Mouse (Mus musculus) embryonic facial prominence, embryonic 10.5 days (tissue): Measurements from ENCODE around the gene Cyb5d1. TPM values are rescaled to one million over a fixed set of nuclear protein-coding genes. Genes with fewer than 3 reads are reported as not detected.

ENCODE experiments used
- DNase-seq: peaks from one replicate; pipeline ENCODE4 v3.0.0-alpha.2; 2017; ENCODE audit warnings: low spot score
- H3K27ac ChIP-seq: fragments of 300-500 bp; sonication (generic); replicated peaks from 2 replicates; pipeline ENCODE4 v1.5.1; 2016; ENCODE audit warnings: mild to moderate bottlenecking
- H3K27me3 ChIP-seq: fragments of 300-500 bp; sonication (generic); replicated peaks from 2 replicates; pipeline ENCODE4 v1.6.1; 2016; ENCODE audit warnings: low read depth, mild to moderate bottlenecking; ENCODE audit not compliant: poor library complexity, severe bottlenecking
- H3K36me3 ChIP-seq: fragments of 300-500 bp; sonication (generic); replicated peaks from 2 replicates; pipeline ENCODE4 v1.6.1; 2016; ENCODE audit warnings: mild to moderate bottlenecking, moderate library complexity
- H3K4me1 ChIP-seq: fragments of 300-500 bp; sonication (generic); 2 replicates; pipeline ENCODE4 v1.6.1; 2016
- H3K4me3 ChIP-seq: fragments of 300-500 bp; sonication (generic); 2 replicates; pipeline ENCODE4 v1.5.1; 2016; ENCODE audit warnings: mild to moderate bottlenecking, moderate library complexity
- H3K9me3 ChIP-seq: fragments of 300-500 bp; sonication (generic); 2 replicates; pipeline ENCODE4 v1.6.1; 2016; ENCODE audit warnings: mild to moderate bottlenecking
- WGBS: fragments of 180-500 bp; shearing (Covaris S2); methylation state at CpG from one replicate; pipeline ENCODE4 v1.1.7; 2016; 5-methylcytosine and 5-hydroxymethylcytosine counted together
- polyA plus RNA-seq: library from polyadenylated mRNA; unstranded; fragments of >200 nt; fragmentation: Nextera tagmentation; extraction: Ambion mirVana; gene quantifications from 2 replicates; pipeline ENCODE4 v1.2.1, GENCODE M21; 2016

Gene Cyb5d1
- polyA plus RNA-seq, 1 experiment from 2014 or later, result 49.3 TPM

GRCm38 (mm10) chr11:69421131-69421977, 25.9 kb upstream of the Cyb5d1 start:
- H3K27me3 ChIP-seq, result peaks cover 47% of the 10 kb centered on the region
- peaks cover 55% of the 10 kb centered on the region for H3K4me1 ChIP-seq
- WGBS, result 9% methylated on average over 25 of the region's 25 CpGs
- DNase-seq, result peak; percentile 28
- H3K4me3 ChIP-seq, result peak overlapping the region; percentile 93
- H3K36me3 ChIP-seq, result no peaks in the 10 kb centered on the region
- no peaks in the 10 kb centered on the region for H3K9me3 ChIP-seq
- 0 out of 2 replicates have a peak overlapping the region, but pooled peaks have one; percentile 7 for H3K27ac ChIP-seq

- H3K36me3 ChIP-seq, result no peaks in the 10 kb centered on the region
- H3K4me3 ChIP-seq, result peak overlapping the region; percentile 93
- peaks cover 45% of the 10 kb centered on the region for H3K27me3 ChIP-seq
- H3K27ac ChIP-seq, result no peak overlapping the region
- no peak for DNase-seq
- H3K4me1 ChIP-seq, result peaks cover 61% of the 10 kb centered on the region
- H3K9me3 ChIP-seq, result no peaks in the 10 kb centered on the region
- 9% methylated on average over 10 of the region's 10 CpGs for WGBS
These were observed 25.1 kb upstream of the Cyb5d1 start for GRCm38 (mm10) chr11:69420554-69421000.

DNA sequence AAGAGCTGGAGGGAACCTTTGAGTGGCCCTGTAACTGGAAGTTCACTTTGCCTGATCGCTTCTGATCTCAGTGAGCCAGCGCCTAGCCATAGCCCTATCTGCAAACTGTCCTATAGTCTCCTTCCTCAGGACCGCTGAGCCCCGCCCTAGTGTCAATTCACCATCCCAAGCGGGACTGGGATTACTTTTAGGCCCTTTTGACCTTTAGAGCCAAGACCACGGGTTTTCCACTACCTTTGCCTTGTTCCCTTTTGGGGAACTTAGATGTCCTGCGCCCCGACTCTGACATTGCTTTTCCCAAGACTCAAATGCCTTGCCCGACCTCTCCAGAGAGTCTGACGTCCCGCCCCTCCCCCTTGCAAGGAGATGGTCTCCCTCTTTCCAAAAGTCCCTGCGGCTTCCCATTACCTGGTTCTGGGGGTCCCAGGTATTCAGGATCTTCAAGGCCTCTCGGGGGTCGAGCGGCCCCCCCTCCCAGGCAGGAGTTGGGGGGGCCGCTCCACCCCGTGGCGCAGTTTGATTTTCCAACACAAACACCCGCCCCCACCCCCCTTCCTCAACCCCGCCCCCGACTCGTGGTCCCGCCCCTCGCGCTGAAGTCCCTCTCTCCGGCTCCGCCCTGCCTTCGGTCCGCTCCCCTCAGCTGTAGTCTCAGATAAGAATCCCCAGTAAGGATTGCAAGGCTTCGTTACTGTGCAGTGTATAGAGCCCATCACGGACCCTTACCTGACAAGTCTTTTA, 24.6 kb upstream of the Cyb5d1 start:
- WGBS, result 1% methylated on average over 31 of the region's 31 CpGs
- no peaks in the 10 kb centered on the region for H3K9me3 ChIP-seq
- H3K27me3 ChIP-seq, result peaks cover 43% of the 10 kb centered on the region
- H3K36me3 ChIP-seq, result no peaks in the 10 kb centered on the region
- H3K4me1 ChIP-seq, result peaks cover 67% of the 10 kb centered on the region
- peak; percentile 76 for DNase-seq
- H3K4me3 ChIP-seq, result peak overlapping the region; percentile 93
- H3K27ac ChIP-seq, result peak overlapping the region; percentile 99

- no peaks in the 10 kb centered on the region for H3K36me3 ChIP-seq
- peaks cover 41% of the 10 kb centered on the region for H3K27me3 ChIP-seq
- H3K4me1 ChIP-seq, result peaks cover 73% of the 10 kb centered on the region
- peak overlapping the region; percentile 99 for H3K27ac ChIP-seq
- H3K4me3 ChIP-seq, result peak overlapping the region; percentile 93
- H3K9me3 ChIP-seq, result no peaks in the 10 kb centered on the region
- under 1% methylated on average over 19 of the region's 19 CpGs for WGBS
- DNase-seq, result peak; percentile 70
These were observed 24.0 kb upstream of the Cyb5d1 start for GRCm38 (mm10) chr11:69419443-69419812.

DNA sequence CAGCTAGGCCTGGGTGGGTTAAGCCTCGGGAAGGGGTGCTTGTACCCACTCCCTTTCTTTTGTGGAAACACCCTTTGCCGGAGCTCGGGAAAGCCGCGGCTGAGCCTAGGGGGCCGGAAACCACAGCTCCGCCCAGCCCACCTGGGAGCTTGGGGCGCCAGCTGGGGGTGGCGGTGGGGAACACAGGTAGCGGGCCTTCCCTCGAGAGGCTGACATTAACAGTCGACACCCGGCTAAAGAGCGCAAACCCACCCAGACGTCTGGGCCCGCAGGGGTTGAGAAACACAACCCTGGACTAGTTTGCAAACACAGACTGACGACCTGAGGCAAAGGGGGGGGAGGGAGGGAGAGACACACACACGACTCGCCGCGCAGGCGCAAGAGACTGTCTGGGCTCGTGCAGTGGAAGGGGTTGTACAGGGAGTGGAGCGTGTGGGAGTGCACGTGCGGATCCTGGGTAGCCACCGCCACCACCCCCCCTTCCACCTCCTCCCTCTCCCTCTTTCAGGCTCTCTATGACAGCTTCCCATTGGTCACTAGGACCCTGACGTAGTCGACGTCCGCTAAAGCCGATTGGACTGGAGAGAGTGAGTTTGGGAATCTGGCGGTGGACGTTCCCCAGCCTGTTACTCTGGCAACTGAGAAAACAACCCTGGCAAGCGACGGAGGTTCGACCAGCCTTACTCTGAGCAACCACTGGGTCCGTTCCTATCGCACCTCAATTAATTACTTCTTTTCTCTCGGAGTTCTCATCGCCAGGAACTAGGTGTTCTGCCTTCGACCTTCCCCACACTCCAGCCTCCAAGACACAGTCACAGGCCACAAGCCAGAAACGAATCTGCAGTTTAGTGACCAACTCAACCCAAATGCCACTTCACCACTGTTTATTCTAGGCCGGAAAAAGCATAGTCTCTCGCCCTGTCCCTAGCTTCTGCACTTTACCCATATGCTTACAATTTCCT, 23.3 kb upstream of the Cyb5d1 start:
- Histone ChIP-seq H3K27ac (peak overlapping the region; percentile 99), H3K4me1 (peaks cover 79% of the 10 kb centered on the region), H3K36me3 (peaks cover 3% of the 10 kb centered on the region), H3K27me3 (peaks cover 34% of the 10 kb centered on the region), H3K9me3 (no peaks in the 10 kb centered on the region), H3K4me3 (peak overlapping the region; percentile 93)
- peak; percentile 99 for DNase-seq
- WGBS, result under 1% methylated on average over 45 of the region's 45 CpGs

DNA sequence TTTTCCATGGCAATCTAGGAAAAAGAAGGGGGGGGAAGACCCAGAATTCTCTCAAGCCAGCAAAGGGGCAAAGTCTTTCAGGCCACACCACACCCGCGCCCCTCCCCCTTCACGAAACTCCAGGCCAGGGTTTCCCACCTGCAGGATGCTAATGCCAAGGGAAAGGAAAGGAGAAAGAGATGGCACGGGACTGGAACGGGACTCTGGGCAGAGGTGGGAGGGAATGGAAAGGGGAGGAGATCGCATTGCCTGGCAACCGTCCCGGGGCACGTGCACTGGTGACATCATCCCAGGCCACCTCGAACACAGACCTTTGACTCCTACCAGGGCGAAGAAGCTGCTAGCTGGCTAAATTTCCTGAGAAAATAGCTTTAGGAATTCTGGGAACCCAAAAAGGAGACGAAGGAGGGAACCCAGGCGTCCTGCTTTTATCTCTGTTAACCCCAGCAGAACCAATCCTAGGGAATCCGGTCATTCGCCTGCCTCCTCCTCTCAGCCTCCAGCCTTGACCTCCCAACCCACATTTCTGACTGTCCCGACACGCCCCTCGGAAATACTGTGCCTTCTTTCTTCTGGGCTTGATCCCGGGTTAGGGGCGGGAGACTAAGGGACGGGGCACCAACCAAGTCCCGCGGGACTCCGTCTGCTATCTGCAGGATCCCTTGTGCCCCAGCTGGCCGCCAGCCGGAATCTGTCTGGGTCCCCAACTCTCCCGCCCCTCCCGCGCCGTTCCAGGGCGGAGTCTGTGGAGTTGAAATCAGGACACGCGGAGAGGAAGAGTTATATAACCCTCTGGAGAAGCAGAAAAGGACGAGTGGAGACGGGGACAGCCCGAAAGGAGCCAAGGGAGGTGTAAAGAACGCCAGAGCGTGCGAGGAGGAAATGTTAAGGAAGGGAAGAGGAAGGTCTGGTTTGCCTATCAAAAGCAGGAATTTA, 22.3 kb upstream of the Cyb5d1 start:
- Histone ChIP-seq H3K27me3 (peaks cover 24% of the 10 kb centered on the region), H3K27ac (peak overlapping the region; percentile 99), H3K4me1 (peaks cover 90% of the 10 kb centered on the region), H3K9me3 (no peaks in the 10 kb centered on the region), H3K36me3 (peaks cover 14% of the 10 kb centered on the region), H3K4me3 (peak overlapping the region; percentile 93)
- peak; percentile 97 for DNase-seq
- under 1% methylated on average over 39 of the region's 39 CpGs for WGBS

GRCm38 (mm10) chr11:69416921-69417448, 21.6 kb upstream of the Cyb5d1 start:
- Histone ChIP-seq H3K9me3 (no peaks in the 10 kb centered on the region), H3K27me3 (peaks cover 17% of the 10 kb centered on the region), H3K4me3 (peak overlapping the region; percentile 93), H3K4me1 (peaks cover 97% of the 10 kb centered on the region), H3K36me3 (peaks cover 21% of the 10 kb centered on the region), H3K27ac (peak overlapping the region; percentile 99)
- DNase-seq, result no peak
- 4% methylated on average over 8 of the region's 8 CpGs for WGBS

DNA sequence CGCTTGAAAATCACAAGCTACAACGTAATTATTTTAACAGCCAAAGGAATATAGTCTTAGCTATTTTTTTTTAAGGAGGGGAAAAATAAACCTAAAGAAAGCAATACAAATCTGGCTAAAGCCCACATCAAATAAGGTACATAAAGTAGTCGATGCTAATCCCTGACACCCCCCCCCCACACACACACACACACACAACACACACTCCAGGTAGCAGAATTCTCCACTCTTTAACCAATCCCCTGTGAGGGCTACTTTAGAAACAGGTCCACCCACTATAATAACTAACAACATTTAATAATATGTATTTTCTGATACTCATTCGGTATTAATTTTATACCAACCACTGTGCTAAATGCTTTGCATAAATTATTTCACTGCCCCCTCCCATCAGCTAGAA, 21.1 kb upstream of the Cyb5d1 start:
- Histone ChIP-seq H3K27me3 (peaks cover 12% of the 10 kb centered on the region), H3K4me1 (peaks cover 98% of the 10 kb centered on the region), H3K27ac (peak overlapping the region; percentile 99), H3K9me3 (no peaks in the 10 kb centered on the region), H3K36me3 (peaks cover 26% of the 10 kb centered on the region), H3K4me3 (peak overlapping the region; percentile 93)
- WGBS, result under 1% methylated on average over 4 of the region's 4 CpGs
- no peak for DNase-seq

GRCm38 (mm10) chr11:69415668-69416451, 20.4 kb upstream of the Cyb5d1 start:
- DNase-seq, result peak; percentile 92
- H3K4me3 ChIP-seq, result peak overlapping the region; percentile 93
- H3K27ac ChIP-seq, result peak overlapping the region; percentile 99
- H3K4me1 ChIP-seq, result peaks cover 94% of the 10 kb centered on the region
- peaks cover 26% of the 10 kb centered on the region for H3K36me3 ChIP-seq
- peaks cover 5% of the 10 kb centered on the region for H3K27me3 ChIP-seq
- WGBS, result under 1% methylated on average over 21 of the region's 25 CpGs
- no peaks in the 10 kb centered on the region for H3K9me3 ChIP-seq

DNA sequence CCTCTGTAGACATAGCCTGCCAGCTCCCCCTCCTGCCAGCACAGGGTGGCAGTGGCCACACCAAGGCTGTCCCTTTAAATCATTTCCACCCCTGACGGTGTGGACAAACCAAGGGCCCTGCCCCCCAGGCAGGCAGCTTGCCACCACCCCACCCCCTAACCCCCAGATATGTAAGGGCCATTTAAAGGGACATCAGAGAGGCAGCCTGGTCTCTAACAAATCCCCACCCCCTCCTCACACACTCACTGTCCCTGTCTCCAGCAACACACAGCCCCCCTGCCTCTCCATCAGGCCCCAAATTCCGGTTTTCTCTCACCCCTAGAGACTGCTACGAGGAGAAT, 19.9 kb upstream of the Cyb5d1 start:
- Histone ChIP-seq H3K4me1 (peaks cover 94% of the 10 kb centered on the region), H3K27me3 (no peaks in the 10 kb centered on the region), H3K9me3 (no peaks in the 10 kb centered on the region), H3K4me3 (peak overlapping the region; percentile 93), H3K36me3 (peaks cover 26% of the 10 kb centered on the region), H3K27ac (peak overlapping the region; percentile 99)
- peak; percentile 71 for DNase-seq
- WGBS, result 0% methylated on average over 3 of the region's 3 CpGs
